Mouse (Mus musculus) 416B (cell line): ENCODE measurements around the gene 4930402F06Rik.
A peak's percentile ranks its signal among the peaks of the same experiment; 100 is the strongest.

Experiments
- DNase-seq: peaks from one replicate; pipeline ENCODE4 v3.0.0; 2011; ENCODE audit warnings: low read depth

Gene 4930402F06Rik

DNA sequence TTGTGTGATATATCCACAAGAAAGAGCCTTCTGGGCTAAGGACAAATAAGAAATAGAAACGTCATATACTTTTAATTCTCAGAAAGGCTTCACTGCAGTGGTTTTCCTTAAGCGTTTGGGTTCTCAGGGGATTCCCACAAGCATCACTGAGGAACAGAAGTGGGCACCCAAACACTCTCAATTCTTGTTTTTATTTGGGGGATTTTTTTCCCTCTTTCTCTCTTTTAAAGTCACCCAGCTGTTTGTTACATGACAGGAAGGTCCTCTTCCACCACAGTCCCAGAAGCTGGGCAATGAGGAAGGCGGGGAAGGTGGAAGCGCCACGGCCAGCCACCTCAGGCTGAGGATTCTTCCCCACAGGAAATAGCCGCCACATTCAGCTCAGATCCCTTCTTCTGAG is 19.5 kb upstream of the 4930402F06Rik start:
- peak; percentile 22 for DNase-seq

DNA sequence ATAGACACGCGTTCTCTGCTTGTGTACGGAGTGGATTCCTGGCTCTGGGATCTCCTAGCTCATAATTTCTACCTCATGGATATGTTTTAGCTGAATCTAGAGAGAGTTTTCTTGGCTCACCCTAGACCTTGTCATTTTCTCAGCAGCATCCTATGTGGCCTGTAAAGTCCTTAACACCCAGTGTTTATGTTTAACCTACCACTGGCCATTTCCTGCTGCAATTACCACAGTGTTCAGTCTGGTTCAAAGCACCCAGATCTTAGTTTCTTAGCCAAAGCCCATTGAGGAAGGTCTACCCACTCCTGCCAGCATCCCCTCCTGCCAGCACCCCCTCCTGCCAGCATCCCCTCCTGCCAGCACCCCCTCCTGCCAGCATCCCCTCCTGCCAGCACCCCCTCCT is 15.8 kb upstream of the 4930402F06Rik start:
- no peak for DNase-seq

GRCm38 (mm10) chr2:35412246-35412645 is 15.3 kb upstream of the 4930402F06Rik start:
- DNase-seq = no peak

DNA sequence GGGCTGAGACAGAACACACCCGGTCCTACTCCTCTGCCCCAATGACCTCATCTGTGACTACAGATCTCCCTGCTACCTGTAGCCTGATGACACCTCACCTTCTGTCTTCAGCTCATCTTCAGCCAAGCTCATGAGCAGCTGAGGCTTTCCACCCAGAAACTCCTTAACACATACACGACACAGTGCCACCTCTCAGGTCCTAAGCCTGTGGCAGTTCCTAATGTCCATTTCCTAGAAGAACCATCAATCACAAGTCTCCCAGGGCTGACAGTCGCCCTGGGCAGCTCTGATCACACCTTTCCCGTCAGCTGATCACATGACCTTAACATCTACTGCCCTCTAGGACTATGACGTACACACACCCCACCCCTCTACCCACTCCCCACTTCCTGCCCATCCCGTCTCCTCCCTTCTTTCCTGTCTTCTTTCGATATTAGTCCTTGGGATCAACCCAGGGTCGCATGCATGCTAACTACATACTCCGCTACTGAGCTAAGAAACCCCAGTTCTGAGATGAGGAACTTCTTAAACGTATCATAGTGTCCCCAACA is 14.7 kb upstream of the 4930402F06Rik start:
- DNase-seq = no peak

DNA sequence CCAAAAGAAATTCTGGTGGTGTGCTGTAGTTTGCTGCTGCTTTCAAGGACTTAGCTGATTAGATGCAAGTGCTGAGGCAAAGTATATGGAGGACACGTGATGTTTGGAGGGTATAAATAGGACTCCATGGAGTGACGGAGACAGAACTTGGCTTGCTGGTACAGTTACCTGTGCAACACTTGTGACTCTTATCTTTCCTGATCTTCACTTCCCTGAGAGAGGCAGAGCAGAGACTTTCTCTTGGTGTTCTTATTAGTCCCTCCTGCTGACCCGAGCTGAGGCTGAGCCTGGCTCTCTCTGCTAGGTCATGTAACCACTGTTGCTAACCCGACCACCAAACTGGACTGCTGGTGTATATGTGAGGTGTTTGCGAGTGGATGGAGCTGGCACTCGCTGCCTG is 12.5 kb upstream of the 4930402F06Rik start:
- DNase-seq = no peak

- DNase-seq = peak; percentile 49
Measured at GRCm38 (mm10) chr2:35408409-35409110, 11.6 kb upstream of the 4930402F06Rik start.

DNA sequence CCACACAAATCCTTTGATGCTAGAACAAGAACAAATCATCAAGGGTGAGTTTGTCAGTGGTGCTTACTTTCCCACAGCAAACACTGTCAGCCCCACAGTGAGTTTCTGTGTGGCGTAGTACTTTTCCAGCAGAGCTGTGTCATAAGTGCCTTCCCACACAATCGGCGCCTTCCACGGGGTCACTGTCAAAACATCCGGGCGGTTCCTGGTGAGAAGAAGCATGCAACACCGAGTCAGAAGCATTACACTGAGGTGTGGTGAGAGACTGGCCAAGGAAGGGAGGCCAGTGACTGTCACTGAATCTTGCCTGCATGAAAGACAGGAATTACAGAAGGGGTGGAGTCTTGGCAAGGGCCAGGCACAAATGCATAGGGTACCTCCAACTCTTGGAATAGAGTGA is 10.9 kb upstream of the 4930402F06Rik start:
- DNase-seq = no peak

- no peak for DNase-seq
Measured at GRCm38 (mm10) chr2:35407266-35407665, 10.3 kb upstream of the 4930402F06Rik start.

DNA sequence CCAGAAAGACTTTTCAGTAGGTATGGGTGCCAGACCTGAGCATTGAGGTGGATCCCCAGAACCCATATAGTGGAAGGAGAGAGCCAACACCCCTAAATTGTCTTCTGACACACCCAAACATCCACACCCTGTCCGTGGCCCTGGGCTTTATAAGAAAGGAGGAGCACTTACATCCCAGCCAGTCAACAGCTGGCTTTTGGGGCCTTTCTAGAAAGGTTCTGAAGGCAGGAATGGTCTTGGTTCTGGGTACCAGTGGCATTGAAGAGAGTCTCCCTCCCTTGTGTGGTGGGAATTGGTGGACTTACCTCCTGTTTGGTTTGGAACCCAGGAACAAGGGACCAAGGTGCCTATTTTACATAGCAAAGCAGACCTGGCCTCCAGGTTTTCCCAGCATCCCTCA is 9.6 kb upstream of the 4930402F06Rik start:
- DNase-seq = no peak

DNA sequence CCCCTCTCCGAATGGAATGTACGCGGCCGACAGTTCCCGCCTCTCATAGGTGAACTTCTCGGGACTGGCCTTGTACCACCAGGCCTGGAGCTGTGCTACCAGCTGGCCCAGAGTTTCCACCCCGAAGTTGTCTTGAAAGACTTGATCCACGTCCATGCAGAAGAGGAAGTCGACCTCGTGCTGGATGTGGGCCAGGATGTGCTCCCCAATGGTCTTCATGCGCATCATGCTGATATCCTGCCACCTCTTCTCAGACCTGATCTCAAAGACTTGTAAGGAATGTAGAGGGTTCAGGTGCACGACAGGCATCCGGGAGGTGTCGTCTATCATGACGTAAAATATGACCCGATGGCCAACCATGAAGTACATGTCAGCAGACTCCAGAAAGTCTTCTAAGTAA is 5.4 kb upstream of the 4930402F06Rik start:
- DNase-seq = no peak

GRCm38 (mm10) chr2:35400739-35401138 is 3.8 kb upstream of the 4930402F06Rik start:
- no peak for DNase-seq

GRCm38 (mm10) chr2:35398184-35398828 is 1.3 kb upstream of the 4930402F06Rik start:
- peak; percentile 15 for DNase-seq

DNA sequence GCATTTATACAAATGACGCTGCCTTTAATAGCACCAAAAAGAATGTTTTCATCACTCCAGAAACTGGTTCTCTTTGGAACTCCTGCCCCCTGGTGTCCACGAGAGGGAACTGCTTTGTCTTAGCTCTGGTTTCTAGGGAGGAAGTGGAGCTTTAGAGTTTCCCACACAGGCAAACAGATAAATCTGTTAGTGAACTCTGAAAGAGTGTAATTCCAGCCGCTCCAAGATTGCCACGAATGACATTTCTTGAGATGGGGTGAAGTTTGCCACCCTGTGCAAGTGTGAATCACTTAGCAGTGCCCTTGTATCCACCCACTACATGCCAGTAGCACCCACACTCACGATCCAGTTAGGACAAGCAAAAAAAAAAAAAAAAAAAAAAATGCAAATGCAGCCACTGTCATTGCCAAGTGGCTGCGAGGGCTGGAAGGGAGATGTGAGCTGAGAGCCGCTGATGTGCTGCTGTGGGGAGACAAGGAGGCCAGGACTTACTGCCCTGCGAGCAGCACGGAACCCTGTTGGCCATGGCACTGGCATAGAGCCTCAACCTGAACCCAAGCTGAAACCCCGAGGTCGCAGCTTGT is 707 bp upstream of the 4930402F06Rik start:
- DNase-seq = peak; percentile 74

DNA sequence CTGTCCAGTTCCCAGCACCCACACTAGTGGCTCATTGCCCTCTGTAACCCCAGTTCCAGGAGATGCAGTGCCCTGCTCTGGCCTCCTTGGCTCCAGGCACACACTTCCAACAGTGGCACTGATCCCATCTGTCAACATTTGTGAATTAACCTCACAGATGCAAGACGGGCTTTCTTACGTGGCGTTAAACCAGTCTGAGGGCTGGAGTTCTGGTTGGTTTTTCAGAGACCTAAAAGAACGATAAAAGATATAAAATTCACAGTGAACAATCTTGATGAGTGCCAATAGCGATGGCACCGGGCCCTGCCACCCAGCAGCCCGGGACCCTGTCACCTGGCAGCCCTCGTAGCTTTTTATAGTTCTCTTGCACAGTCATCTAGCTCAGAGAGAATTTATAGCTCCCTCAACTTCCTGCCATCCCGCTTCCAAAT is 11.5 kb downstream of the 4930402F06Rik start:
- DNase-seq = no peak

DNA sequence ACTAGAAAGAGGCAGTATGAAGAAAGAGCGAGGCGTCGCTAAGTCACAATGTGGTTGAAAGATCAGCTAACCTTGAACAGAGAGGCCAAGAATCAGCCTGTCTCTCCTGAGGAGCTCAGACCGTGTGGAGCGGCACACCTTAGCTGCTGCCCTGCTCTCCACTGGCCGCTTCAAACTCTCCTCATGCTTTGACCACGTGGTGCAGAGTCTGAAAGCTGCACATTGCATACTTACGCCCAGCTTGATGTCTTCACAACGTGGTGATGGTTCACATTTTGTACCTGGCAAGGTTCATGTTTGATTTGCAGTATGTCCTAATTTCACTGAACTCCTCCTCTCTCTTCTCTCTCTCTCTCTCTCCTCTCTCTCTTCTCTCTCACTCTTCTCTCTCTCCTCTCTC is 17.7 kb downstream of the 4930402F06Rik start:
- no peak for DNase-seq

DNA sequence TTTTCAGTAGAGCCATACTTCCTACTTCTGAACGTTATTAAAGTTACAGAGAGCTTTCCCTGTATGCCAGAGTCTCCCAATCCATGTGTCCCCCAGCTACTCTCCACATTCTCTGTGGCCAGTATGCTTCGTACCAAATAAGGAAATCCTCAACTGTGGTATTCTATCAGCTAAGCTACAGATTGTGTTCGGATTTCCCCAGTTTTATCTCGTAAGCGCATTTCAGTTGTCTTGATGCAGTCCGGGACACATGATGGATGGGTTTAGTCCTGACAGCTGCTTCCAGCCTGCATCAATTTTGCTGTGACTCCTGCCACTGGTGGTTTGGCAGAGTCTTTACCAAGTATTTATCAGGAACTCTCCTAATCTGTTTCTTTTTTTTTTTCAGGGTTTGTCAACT is 19.4 kb downstream of the 4930402F06Rik start:
- peak; percentile 78 for DNase-seq

GRCm38 (mm10) chr2:35373003-35373402 is 24.0 kb downstream of the 4930402F06Rik start:
- DNase-seq = peak; percentile 69

- DNase-seq = no peak
Measured at GRCm38 (mm10) chr2:35370686-35371085, 26.3 kb downstream of the 4930402F06Rik start.

- DNase-seq = no peak
Measured at GRCm38 (mm10) chr2:35367629-35368028, 29.3 kb downstream of the 4930402F06Rik start, which contains the start of gene 4930568D16Rik. TSS of gene 4930568D16Rik (minus strand) at chr2:35367729.

DNA sequence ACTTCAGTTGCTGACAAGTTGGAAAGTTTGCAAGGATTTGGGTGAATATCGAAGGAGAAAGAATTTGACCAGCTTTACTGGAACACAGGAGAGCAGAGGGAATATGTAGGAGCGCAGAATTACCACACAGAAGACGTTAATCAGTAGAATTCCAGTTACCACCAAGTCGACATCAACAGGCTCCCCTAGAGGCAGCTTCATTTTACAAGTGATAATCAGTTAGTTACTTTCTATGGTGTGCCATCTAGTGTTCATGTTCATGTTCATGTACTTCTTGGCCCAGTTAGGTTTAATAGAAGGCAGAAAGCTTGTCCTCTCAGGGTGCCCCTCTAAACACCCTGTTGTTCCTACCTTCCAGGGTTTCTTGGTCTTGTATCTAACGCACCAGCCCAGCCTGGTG is 47.8 kb downstream of the 4930402F06Rik start:
- DNase-seq = peak; percentile 86

DNA sequence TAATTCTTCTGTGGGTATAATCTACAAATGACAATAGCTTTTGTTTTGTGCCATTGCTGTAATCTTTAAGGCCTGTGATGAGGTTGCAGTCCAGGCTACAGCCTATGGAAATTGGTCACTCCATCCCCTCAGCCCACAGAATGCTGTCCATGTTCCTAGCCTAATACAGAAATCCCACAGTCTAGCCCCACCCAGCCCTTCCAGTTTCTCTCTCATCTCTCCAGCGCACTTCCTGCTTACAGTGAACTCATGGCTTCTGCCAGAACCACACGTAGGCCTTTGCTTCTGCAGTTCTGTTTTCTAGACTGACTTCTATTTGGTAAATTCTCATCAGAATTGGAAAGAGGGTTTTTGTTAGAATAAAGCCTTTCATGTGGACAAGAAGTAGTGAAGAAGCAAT is 51.0 kb downstream of the 4930402F06Rik start:
- no peak for DNase-seq

DNA sequence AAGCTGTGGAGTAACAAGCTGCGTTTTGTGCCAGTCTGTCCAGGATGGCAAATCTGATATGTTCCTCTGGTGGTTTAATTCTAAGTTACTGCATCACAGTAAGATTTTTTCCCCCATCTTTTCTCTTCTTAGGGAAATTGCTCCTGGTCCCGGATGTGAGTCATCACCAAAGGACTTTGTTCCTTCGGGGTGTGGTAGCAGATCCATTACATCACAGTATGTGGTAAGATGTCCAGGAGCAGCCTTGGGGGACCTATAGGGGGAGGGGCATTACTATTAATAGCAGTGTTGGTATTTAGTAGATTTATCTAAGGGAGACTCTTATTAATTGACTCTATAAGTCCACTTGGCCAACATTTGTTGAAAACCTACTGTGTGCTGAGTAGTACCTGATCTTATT is 54.4 kb downstream of the 4930402F06Rik start:
- DNase-seq = peak; percentile 76

DNA sequence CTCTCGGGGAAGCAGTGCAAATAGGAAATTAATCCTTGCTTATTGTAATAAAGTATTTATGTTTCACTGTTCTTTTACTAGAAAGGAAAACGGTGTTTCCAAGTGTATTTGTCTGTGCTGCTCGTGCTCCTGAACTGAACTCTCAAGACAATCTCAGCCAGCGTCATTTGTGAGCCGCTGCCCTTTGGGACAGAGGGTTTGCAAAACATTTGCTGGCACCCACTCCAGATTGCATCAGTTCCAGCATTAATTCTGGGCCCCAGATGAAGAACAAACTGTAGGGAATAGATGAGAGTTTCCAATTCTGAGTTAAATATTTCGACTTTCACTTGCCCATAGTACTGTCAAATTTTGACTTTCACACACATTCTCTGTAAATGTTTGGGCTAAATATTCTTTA is 58.3 kb downstream of the 4930402F06Rik start:
- DNase-seq = no peak
